Mouse (Mus musculus) gastrocnemius, adult 8-10 months (tissue): ENCODE measurements at regions not wholly inside any gene's neighbourhood (a gene's known extent, or its start where the extent isn't known, plus 50 kb on each side); places are given as distances from the start of the nearest gene placed in this dataset.
"Not testable (repeated sequence)": the region's sequence is repeated elsewhere in the genome, so short reads cannot be mapped to it uniquely, and the experiment has no call there.

ENCODE experiments used
- DNase-seq, 2 experiments: peaks; one replicate each; pipeline ENCODE4 v3.0.0; 2022; ENCODE audit warnings: low spot score in 2 of 2

GRCm38 (mm10) chr14:53331153-53331552, 835.6 kb upstream of the Olfr1507 start:
- DNase-seq = not testable (repeated sequence)

GRCm38 (mm10) chr14:53324367-53324766, 828.8 kb upstream of the Olfr1507 start:
- not testable (repeated sequence) for DNase-seq

GRCm38 (mm10) chr14:53318512-53319309, 823.2 kb upstream of the Olfr1507 start:
- DNase-seq = not testable (repeated sequence)

GRCm38 (mm10) chr14:53312490-53312889, 816.9 kb upstream of the Olfr1507 start:
- not testable (repeated sequence) for DNase-seq

DNA sequence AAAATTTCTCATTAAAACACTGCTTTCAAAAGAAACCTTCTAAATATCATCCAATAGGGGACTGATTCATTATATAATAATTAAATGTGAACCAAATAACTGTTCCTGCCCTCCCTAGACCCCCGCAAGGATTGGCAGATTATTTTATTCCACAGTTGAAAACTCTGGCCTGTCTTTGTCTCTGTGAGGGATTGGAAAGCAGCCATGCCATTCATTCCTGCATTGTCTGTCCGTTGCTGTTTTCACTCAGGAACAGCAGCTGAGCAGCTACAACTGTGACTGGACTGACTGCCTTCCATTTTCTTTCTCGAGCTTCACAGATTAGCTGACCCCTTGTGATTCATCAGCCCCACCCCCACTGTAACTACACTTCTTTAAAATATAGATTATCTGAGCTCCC, 807.6 kb upstream of the Olfr1507 start:
- not testable (repeated sequence) for DNase-seq

GRCm38 (mm10) chr14:53302491-53302829, 806.9 kb upstream of the Olfr1507 start:
- not testable (repeated sequence) for DNase-seq

DNA sequence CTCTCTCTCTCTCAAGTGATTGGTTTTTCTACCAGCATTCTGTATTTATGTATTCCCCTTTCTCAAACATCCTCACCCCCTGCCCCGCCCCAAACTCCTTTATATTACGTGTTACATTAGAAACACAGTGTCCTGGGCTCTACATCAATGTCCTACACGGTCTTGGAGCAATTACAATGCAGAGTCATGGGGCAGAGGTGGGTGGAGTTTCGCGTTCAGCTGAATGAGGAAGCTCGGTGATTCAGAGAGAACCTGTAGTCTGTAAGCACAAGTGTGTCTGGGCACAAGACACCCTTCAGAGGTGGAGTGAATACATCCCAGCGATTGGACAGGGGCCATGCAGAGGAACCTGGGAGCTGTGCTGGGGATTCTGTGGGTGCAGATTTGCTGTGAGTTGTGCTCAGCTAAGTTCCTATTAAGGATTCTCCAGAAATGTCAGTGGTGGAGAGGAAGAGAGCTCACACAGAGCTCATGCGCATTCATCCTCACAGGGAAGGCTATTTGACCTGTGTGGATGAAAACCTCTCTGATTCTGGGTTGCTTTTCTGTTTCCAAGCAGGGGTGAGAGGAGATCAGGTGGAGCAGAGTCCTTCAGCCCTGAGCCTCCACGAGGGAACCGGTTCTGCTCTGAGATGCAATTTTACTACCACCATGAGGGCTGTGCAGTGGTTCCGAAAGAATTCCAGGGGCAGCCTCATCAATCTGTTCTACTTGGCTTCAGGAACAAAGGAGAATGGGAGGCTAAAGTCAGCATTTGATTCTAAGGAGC, 806.4 kb upstream of the Olfr1507 start:
- DNase-seq = not testable (repeated sequence)

DNA sequence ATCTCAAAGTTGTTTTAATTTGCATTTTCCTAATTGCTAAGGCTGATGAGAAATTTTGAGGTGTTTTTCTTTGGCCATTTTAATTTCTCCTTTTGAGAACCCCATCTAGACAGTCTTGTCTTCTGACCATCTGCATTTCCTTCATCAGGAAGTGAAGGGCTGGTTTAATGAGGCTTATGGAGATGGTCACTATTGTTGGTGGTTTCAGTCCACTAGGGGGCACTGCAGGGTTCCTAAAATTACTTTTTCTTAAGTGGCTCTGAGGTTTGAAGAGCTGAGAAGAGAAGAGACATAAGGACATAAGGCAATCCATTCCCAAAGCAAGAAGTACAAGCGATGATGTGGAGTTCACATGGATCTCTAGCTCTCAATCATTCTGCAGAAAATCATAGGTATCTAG, 805.6 kb upstream of the Olfr1507 start:
- not testable (repeated sequence) for DNase-seq

DNA sequence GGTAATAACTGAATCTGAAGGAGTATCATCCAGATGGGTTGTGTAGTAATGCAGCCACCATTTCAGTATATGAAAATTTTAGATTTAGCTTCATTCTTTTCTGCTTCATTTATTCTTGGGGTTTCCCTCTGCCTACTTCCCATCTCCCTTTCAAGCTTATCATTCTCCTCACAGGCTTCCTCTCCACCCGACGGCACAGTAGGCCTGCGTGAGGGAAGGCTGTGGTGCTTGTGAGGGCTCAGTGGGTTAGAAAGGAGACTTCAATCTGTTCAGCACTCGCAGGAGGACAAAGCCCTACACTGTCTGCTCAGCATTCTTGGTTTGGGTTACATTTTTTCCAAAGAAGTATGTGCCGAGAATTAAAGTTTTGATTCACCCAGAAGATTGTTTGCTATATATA, 804.2 kb upstream of the Olfr1507 start:
- not testable (repeated sequence) for DNase-seq

- not testable (repeated sequence) for DNase-seq
Measured at GRCm38 (mm10) chr14:53283350-53284141, 788.0 kb upstream of the Olfr1507 start.

DNA sequence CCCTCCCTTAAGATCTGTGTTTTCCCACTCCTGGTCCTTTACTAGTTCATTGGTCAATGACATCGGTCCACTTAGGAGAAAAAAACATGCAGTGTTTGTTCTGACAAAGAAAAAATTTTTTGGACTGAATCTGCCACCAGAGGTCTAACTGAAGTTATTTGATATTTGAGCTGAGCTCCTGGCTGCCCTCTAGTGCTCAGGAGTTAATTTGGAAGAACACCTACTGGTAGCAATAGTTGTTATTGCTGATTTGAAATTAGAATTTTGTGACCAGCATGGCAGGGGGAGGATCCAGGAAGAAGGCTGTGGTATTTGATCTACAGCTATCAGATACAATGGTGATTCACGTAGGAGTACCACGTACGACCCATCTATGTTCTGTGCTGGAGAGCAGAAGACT, 777.7 kb upstream of the Olfr1507 start:
- not testable (repeated sequence) for DNase-seq

DNA sequence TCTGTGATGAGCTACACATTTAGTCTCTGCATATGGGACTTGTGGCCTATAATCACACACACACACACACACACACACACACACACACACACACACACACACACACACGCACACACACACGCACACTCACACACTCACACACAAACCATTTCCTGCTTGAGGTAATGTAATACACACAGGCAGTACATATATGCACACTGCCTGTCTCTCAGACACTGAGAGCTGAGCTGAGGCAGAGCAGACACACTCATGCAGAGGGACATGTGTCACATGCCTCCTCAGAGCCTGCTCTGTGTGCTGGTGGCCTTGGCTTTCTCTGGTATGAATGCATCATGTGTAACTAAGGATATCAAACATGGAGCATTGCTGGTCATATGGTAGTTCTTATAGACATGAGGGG, 772.1 kb upstream of the Olfr1507 start:
- DNase-seq = not testable (repeated sequence)

GRCm38 (mm10) chr14:53255962-53256361, 760.4 kb upstream of the Olfr1507 start:
- not testable (repeated sequence) for DNase-seq

DNA sequence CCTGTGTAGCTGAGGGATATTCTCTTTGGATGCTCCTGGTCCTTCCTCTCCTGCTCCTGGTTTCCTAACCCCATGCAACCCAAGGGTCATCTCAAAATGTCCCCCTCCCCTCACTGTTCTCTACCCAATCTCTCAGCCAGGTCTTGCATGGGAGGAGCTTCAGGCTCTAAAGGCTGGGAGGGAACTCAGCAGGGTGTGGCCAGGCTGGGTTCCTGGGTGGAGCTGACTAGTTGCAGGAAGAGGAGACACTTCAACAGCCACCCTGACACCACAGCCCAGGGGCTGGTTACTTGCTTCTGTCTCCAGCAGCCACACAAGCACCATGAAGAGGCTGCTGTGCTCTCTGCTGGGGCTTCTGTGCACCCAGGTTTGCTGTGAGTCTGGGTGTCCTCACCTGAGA, 757.9 kb upstream of the Olfr1507 start:
- not testable (repeated sequence) for DNase-seq

GRCm38 (mm10) chr14:53231142-53231541, 735.6 kb upstream of the Olfr1507 start:
- DNase-seq = not testable (repeated sequence)

DNA sequence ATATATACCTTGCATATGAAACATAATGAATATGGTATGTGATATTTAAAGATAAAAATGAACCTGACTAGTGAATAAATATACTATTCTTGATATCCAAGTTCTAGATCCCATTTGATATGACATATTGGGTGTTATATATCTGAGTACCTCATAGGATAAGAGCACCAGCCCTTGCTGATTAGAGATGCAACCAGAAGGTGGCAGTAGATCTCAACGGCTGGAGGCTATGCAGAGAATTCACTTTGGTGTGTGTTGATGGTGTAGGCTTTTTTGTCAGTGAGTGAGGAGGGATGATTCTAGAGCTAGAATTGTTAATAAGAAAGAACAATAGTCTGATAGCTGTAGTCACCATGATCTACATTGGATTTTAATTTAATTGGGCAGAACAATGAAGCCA, 729.2 kb upstream of the Olfr1507 start:
- not testable (repeated sequence) for DNase-seq

GRCm38 (mm10) chr14:53210554-53210953, 715.0 kb upstream of the Olfr1507 start:
- DNase-seq = not testable (repeated sequence)

- not testable (repeated sequence) for DNase-seq
Measured at GRCm38 (mm10) chr14:53209258-53209657, 713.7 kb upstream of the Olfr1507 start.

DNA sequence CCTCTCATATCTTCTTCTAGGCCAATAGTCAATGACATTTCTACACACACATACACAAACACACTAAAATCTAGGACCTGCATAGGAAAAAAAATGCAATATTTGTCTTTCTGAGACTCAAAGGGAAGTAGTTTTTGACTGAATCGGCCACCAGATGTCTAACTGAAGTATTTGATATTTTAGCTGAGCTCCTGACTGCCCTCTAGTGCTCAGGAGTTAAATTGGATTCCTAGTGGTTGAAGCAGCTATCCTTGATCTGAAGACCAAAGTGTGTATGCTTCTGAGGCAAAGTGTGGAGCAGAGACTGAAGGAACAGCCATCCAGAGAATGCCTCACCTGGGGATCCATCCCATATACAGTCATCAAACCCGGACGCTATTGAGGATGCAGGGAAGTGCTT, 695.4 kb upstream of the Olfr1507 start:
- DNase-seq = not testable (repeated sequence)

DNA sequence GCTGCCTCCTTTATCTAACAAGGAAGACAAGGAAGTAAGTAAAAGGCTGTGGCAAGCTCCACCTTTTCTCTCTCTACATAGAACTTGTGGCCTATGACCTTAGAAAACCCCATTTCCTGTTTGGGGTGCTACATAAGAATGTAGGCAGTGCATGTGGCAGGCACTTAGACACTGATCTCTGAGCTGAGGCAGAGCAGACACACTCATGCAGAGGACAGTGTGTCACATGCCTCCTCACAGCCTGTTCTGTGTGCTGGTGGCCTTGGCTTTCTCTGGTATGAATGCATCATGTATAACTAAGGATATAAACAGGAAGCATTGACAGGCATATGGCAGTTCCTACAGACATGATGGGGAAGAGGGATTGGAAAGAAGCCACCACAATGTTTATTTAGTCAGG, 678.5 kb upstream of the Olfr1507 start:
- DNase-seq = not testable (repeated sequence)

- DNase-seq = not testable (repeated sequence)
Measured at GRCm38 (mm10) chr14:53166327-53166726, 670.8 kb upstream of the Olfr1507 start.

GRCm38 (mm10) chr14:53159012-53159411, 663.5 kb upstream of the Olfr1507 start:
- not testable (repeated sequence) for DNase-seq
